Mouse (Mus musculus): ENCODE data around the gene Pcsk2.

Pcsk2 gene

DNA sequence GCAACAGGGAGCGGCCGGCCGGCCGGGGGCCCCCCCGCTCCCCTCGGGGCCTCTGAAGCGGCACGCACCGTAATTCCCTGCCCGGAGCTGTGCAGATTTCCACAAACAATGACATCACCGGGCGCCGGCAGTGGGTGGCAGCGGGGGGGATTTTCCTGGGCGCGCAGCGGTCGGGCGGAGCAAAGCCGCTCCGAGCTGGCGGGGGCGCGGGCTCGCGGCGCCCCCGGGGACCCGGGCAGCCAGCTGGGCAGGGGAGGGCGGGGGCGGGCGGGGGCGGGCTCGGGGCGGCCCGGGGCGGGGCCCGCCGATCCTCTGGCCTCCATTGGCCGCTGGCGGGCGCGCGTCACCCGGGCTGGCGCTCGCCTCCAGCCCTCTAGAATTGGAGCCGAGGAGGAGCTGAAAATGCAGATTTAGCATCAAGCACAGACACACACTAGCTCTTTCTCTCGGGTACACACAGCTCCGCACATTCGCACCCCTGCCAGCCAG lies at the start of gene Pcsk2:
Pcsk2 (plus strand) TSS at position 399 of the 489 bp plus-strand sequence.
- DNase-seq = no peak

DNA sequence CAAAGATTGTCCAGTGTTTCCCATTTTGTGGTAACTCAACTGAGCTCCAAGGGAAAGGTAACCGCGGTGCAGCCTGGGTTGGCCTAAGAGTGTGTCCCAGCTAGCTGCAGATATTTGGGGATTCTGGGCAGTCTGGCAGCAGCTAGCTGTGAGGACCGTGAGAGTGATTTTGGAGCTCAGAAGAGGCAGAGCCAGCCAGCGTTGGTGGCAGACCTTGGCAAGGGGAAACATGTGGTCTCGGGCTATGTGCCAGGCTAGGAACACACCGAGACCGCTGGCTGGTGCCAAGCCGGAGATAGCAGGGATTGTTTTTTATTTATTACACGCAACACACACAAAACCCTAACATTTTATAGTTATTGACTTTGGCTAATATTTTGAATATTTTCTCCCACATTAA lies 45.1 kb upstream of the Pcsk2 start:
- no peak for DNase-seq

DNA sequence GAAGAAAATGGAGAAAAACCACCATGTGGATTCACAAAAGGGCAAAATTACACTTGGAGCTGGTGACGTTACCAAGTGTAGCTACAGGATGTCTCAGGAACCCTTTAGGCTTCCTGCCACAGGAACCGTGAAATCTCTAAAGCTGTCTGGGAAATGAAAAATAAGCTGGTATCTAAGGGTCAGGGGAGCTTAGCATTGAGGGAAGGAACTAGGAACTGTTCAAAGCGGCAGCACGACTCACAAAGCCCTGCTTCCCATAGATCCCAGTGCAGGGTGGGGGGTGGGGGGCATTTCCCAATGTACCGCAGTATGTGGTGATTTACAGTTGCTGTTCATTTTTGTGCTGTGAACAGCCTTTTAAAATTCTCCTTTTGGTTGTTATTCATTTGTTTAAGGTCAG lies 44.2 kb upstream of the Pcsk2 start:
- DNase-seq = no peak

DNA sequence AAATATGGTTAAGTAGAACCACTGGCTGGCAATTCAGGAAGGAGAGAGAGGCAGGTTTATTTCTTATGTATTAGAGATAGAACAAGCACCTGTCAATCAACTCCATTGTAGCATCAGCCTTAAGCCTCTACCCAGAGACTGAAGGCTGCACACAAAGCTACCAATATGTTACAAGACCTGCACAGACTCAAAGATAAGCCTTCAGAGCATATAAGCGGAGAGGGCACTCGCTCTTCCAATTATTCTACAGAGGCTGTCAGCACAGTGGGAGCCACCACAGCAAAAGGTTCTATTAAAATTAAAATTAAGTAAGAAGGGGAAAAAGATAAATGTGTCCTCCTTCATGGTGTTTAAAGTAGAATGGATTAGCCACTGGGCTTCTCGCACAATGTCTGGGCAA lies 43.8 kb upstream of the Pcsk2 start:
- no peak for DNase-seq

DNA sequence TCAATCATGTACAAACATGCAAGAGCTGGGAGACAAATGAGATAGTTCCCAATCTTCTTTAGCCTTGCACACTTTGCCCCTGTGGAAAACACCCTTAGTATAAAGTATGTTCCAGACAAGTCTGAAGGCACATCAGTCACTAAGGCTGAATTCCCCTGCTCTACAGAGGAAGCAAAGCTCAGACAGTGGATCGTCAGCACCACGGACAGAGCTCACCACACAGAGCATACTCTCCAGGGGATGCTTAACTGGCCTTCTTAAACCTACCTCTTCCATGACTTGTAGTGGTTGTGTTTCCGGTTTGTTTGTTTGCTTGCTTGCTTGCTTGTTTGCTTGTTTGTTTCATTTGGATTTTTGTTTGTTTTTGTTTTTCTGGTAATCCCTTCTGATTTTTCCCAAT lies 9.5 kb upstream of the Pcsk2 start:
- no peak for DNase-seq

DNA sequence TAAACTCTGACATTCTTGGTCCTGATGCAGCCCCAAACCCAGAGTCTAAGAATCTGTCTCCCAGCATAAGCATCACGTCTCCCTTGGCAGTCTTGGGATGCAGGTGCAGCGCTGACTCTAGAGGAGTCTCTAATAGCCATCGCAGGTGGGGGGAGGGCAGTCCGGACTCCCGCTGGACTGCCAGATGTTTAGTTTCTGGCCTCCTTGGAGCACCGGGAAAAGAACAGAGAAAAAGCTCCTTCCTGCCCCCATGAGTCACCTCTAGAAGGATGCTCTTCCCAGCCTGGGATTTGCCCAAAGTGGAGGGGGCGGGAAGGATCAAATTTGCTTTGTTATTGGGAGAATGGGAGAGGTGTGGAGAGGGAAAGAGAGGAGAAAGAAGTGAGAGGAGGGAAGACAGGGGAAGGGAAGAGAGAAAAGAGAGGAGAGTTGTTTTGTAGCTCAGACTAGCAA lies 631 bp upstream of the Pcsk2 start:
- DNase-seq = no peak

DNA sequence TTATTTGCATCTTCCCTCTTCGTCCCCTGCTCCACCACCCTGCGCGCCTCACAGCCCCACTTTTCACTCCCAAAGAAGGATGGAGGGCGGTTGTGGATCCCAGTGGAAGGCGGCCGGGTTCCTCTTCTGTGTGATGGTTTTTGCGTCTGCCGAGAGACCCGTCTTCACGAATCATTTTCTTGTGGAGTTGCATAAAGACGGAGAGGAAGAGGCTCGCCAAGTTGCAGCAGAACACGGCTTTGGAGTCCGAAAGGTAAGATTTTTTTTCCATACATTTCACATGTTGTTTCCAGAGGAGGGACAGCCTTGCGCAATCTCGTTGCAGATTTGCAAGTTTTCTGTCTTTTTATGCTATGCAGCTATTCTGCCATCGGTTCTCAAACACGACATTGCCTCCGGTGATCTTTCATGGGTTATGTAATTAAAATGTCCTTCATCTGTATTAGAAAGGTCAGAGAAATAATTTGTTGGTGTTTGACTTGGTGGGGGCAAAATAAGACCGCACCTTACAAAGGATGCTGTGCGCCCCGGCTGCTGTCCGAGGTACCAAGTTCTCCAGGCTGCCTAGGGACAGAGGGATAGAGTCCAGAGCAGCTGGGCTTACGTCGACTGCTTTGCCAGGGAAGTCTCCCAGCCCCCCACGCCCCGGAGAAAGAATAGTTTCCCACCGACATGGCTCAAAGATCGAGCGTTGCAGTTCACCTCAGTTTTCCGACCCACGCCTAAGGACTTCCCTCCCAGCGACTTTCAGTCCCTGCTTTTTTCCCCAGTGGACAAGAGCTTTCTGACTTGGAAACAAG lies 656 bp downstream of the Pcsk2 start:
- DNase-seq = no peak

DNA sequence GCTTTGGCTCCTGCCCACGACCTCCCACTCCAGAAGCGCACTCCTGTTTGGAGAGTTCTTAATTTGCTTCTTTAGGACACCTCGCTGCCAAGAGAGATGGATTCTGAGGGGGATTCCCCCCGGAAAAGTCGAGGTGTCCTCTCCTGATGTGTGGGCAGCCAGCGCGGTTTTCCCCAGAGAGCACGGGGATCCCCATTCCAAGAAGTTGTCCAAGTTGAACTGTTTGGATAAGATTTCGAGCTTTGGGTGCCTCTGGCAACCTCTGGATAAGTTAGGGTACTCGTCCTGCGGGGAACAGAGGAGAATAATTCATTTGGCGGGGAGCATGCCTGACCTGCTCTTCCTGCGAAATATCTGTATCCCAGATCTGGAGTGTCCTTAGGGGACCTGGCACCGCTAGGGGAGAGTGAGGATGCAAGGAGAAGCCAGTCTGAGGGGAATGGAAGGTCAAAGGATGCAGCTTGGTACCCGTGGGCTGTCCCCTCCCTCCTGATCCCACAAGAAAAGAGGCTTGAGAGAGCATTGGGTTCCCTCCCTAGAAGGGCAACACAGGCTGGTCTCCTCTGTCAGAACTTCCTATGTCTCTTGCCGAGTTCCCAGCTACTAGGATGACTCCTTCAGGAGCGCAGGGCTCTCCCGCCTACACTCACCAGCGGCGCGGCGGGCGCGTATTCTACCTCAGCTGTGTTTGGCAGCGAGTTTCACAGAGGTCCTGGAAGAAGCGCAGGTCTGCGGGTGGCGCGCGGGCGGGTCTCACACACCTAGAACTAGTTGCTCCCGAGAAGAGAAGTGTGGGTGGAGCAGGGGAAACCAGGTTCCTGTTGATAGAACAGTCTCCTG lies 1.5 kb downstream of the Pcsk2 start:
- DNase-seq = no peak

DNA sequence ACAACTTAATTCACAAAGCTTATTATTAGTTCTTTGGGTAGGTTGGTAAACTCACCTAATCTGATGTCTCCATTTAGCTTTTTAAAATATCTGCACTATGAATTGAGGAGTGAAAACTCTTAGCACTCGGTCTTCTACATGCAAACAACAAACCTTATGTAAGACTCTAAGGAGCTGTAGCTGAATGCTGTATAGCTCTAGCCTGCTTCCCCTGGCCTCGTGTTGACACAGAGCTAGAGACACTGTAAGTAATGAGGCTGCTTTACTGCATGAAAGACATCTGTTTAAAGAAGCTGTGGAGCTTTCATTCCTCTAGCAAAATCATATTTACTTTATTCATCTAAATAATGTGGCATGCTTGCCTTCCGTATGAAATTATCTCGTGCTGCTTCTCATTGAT lies 14.4 kb downstream of the Pcsk2 start:
- DNase-seq = no peak

DNA sequence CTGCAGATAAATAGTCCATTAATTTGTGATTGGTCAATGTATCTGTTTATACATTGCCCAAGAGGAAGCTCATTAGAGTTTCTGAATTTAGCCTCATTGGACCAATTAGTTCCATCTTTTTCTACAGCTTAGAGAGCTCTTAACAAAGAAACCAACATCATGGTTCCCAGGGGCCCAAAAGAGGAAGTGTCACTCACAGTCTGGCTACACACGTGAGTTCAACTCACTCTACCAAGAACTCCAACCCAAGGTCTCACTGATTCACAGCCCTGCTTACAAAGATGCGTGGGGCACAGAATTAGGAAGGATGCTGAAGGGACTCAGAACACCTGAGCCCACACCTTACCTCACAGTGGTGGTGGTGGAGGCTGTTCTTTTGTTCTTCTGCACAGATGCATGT lies 19.1 kb downstream of the Pcsk2 start:
- DNase-seq = no peak

DNA sequence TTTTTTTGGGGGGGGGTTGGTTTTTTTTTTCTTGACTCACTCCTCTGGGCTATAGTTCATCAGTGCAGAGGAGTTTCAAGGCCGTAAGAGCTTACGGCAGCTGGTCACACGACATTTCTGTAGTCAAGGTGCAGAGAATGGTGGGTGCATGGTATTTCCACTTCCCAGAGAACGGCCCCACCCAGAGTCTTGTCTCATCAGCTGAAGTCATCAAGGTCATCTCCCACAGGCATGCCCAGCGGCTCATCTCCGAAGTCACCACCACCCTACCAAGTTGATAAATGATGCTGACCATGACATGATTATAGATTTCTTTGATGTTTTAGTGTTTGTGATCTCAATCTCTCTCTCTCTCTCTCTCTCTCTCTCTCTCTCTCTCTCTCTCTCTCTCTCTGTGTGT lies 20.0 kb downstream of the Pcsk2 start:
- no peak for DNase-seq

DNA sequence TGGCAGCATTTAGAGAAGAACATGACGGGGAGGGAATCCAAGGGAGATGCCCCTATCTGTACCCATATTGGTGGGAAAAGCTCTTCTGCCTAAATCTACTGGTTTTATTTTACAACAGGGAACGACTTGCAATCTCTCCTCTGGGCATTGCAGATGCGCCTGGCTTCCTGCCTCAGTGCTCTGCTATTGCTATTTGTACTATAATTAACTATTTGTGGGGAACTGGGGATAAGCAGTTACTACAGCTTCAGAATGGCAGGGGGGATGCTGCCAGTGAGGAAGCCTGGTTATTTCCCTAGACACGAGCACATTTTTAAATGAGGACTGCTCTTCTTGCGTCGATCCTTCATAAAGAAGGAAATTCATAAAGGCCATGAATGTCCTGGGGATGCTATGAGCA lies 39.4 kb downstream of the Pcsk2 start:
- no peak for DNase-seq

DNA sequence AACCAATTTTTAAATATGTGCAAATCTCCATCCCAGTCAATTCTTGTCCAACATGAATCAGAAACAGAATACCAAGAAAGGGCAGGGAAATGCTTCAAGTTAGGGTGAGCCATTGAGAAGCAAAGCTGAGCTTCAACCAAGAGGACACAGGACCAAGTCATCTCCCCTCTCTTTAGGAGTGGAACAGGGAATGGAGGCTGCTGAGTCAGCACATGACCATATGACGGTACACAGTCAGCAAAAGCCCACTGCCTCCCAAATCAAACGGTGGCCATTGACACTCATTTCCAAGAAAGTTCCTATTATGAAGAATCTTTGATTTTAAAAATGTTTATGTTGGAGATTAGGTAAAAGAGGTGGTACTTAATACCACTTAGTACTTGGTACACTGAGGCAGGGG lies 44.4 kb downstream of the Pcsk2 start:
- no peak for DNase-seq

DNA sequence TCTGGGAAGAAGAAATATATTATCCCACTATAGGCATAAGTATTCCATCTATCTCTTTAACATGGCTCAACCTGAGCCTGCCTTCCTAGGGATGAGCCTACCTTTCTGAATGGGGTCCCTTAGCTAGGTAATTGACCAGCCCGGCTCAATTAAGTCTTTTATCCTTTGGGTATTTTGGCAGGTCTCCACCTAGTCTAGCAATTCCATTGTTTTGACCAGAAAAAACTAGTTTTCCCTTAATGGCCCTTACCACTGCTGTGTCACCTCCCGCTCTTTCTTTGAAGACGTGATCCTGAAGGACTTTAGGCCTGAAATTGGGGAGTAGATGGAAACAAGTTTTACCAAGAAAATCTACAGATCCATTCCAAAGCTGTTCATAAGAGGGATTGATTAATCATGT lies 57.1 kb downstream of the Pcsk2 start:
- no peak for DNase-seq

DNA sequence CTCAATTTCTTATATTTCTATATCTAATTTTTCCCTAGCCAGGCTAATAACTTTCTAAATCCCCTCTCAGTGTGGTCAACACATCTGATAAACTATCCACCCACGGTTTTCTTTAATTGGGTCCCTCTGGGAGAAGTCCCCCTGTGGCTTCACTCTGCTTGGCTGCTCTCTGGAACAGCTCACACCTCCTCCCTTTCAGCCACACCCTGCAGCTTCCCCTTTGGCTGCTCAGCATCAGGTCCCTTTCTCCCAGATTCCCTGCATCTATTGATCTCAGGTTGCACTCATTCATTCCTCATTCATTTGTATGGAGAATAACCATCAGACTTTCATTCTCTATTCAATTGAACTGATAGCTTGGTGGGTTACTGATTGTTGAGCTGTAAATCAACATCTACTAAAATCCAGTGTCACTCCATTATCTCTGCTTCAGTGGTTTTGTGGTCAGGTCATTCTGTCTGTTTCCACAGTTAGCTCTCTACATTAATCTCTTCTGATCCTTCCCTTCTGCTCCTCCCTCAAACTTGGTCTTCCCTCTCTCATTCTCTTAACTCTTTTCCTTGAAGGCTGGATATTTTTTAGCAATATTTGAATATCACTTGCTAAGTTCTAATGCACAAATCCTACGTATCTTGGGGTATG lies 58.0 kb downstream of the Pcsk2 start:
- no peak for DNase-seq

DNA sequence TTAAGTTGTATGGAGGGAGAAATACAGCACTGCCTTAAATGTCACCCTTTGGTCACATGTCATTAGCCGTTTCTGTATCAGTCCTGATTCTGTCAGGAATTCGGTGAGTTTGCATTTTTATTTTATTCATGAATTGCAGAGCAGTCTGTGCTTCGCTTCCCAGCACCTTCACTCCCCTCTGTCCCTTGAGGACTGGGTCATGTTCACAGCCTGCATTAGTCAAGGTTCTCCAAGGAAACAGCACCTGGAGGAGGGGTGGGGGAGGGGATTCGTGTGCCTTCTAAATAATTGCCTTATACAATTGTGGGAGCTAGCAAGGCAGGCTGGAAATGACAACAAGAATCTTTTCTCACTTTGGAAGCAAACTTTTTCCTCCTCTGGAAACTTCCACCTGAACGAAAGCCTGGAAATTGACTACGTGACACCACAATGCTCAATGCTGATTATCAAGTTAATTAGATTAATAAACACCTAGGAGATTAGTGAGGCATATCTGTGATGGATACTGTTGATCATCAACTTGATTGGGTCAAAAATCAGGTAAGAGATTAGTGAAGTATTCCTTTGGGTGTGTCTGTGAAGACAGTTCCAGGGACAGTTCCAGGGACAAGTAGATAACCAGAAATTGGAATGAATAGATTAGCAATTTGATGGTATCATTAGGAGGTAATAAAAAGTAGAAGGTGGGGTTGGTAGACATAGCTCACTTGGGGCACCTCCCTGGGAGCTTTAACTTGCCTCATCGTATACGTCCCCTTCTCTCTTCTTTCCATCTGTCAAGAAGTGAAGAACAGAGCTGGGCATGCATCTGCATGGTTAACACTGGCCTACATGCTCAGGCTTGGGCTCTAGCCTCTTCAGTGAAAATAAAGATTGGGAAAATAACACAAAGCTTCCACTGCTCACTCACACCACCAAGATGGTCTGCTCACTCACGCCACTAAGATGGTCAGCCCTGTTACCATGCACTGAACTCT lies 64.7 kb downstream of the Pcsk2 start:
- DNase-seq = no peak

DNA sequence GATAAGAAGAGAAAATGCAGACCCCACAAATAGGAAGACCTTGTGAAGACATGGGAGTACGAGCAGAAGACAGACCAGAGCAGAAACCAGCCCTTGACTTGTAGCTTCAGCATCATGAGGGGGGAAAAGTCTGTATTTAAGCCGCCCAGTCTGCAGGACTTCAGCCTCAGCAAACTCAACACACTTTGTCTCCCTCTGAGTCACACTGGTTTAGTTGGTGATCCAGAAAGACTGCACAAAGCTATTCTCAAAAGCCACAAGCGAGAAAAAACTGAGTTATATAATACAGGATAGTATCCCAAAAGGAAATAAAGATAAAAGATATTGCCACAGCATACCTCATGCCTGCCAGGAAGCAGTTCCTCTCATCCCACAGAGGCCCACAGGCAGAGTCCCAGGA lies 67.5 kb downstream of the Pcsk2 start:
- DNase-seq = no peak

DNA sequence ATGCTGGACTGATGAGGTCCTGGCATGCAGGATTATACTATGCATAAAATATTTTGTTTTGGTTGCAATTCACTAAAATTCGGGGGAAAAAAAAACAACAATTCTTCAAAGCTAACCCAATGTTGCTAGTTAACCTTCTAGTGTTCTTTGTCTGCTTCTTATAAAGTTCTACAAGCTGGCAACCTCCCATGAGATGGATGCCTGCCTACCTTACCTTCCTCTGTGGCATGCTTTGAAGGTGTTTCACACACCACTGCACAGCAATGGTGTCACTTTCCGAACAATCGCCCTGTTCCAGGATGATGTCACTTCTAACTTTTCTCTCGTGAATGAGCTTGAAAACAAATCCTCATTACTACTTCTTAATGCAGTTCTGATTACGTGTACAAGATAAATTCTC lies 68.8 kb downstream of the Pcsk2 start:
- no peak for DNase-seq

DNA sequence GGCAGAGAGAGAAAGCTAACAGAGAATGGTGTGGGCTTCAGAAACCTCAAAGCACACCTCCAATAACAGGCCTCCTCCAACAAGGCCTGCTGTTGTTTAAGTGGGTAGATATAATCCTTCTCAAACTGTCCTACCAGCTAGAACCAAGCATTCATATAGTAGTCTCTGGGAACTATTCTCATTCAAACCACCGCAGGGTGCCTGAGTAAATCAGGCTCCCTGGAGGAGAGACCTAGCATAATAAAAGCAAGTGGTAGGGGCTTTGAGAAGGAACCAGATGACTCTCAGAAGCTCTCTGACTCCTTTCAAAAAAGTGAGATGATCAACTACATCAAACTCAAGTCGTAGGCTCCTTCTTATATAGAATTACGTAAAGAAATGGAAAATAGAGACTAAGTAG lies 75.0 kb downstream of the Pcsk2 start:
- no peak for DNase-seq

DNA sequence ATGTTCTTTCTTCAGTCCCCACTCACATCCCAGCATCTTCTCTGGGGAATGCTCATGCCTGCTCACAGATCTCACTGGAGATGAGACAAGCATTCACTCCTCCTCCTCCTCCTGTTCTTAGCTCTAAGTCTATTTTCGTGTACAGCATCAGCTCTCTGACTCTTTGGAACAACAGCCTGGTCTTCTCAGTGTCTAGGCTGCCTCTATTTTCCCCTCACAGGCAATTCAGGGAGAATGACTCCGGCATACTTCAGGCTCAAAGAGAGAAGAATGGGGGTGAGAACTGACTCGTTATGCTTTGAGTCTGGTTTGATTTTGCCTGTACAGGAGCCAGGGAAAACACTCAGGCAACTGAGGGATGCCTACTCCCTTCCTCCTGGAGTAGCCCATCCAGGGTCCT lies 78.0 kb downstream of the Pcsk2 start:
- DNase-seq = no peak

DNA sequence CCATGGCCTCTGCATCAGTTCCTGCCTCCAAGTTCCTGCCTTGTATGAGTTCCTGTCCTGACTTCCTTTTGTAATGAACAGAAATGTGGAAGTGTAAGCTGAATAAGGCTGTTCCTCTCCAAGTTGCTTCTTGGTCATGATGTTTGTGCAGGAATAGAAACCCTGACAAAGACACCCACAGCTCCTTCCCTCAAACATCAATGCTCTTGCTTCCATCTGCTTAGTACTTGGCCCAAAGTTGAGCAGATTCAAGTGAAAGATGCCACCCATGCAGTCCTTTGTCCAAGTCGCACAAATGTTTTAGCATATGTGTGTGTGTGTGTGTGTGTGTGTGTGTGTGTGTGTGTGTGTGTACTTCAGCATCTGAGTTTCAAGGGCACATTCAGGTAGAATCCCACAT lies 97.3 kb downstream of the Pcsk2 start:
- no peak for DNase-seq

DNA sequence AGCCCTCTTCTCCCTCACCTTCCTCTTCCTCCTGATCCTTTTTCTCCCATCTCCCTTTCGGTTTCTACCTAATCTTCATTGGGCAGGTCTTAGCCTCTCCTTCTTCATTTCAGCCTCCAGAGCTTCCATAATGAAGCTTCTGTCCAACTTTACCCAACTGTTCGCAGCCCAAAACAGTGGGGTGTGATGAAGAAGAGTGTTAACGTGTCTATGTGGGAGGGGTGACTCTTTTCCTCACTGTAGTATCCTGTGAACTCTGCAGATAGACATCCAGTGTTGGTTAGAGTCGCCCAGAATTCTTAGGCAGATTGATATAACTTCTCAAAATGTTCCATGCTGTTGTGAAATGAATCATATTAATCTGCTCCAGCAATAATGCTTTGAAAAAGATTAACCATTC lies 98.4 kb downstream of the Pcsk2 start:
- no peak for DNase-seq
